Mouse (Mus musculus): Measurements from ENCODE around the gene Camta1. TPM values are rescaled to one million over a fixed set of nuclear protein-coding genes. Genes with fewer than 3 reads are reported as not detected.

Gene Camta1
- total RNA-seq, 2 experiments from 2014 or later: 91.0 to 104 TPM

GRCm38 (mm10) chr4:151516998-151517799 lies 344.5 kb downstream of the Camta1 start:
- no peak for DNase-seq

GRCm38 (mm10) chr4:151515316-151515715 lies 346.4 kb downstream of the Camta1 start:
- DNase-seq: no peak

GRCm38 (mm10) chr4:151511092-151511491 lies 350.6 kb downstream of the Camta1 start:
- no peak for DNase-seq

- DNase-seq: no peak
These were observed 351.3 kb downstream of the Camta1 start for GRCm38 (mm10) chr4:151510417-151510816.

GRCm38 (mm10) chr4:151506701-151507100 lies 355.0 kb downstream of the Camta1 start:
- DNase-seq: no peak

GRCm38 (mm10) chr4:151498481-151499276 lies 363.0 kb downstream of the Camta1 start:
- no peak for DNase-seq

GRCm38 (mm10) chr4:151496581-151496980 lies 365.1 kb downstream of the Camta1 start:
- DNase-seq: no peak

GRCm38 (mm10) chr4:151495276-151495882 lies 366.3 kb downstream of the Camta1 start:
- DNase-seq: no peak

- no peak for DNase-seq
These were observed 368.9 kb downstream of the Camta1 start for GRCm38 (mm10) chr4:151492786-151493185.

- DNase-seq: no peak
These were observed 377.7 kb downstream of the Camta1 start for GRCm38 (mm10) chr4:151483977-151484313.

GRCm38 (mm10) chr4:151483299-151483976 lies 378.2 kb downstream of the Camta1 start:
- DNase-seq: no peak

- DNase-seq: no peak
These were observed 380.7 kb downstream of the Camta1 start for GRCm38 (mm10) chr4:151480928-151481327.

GRCm38 (mm10) chr4:151477950-151478349 lies 383.7 kb downstream of the Camta1 start:
- DNase-seq: no peak

- no peak for DNase-seq
These were observed 386.7 kb downstream of the Camta1 start for GRCm38 (mm10) chr4:151474895-151475470.

GRCm38 (mm10) chr4:151471886-151472285 lies 389.8 kb downstream of the Camta1 start:
- DNase-seq: no peak

- no peak for DNase-seq
These were observed 393.3 kb downstream of the Camta1 start for GRCm38 (mm10) chr4:151468381-151468780.

GRCm38 (mm10) chr4:151458686-151459085 lies 403.0 kb downstream of the Camta1 start:
- DNase-seq: no peak

- no peak for DNase-seq
These were observed 407.1 kb downstream of the Camta1 start for GRCm38 (mm10) chr4:151454611-151455010.

GRCm38 (mm10) chr4:151454065-151454464 lies 407.6 kb downstream of the Camta1 start:
- DNase-seq: no peak

- no peak for DNase-seq
These were observed 409.8 kb downstream of the Camta1 start for GRCm38 (mm10) chr4:151451885-151452284.

- DNase-seq: no peak
These were observed 411.7 kb downstream of the Camta1 start for GRCm38 (mm10) chr4:151449981-151450380.

GRCm38 (mm10) chr4:151448341-151448740 lies 413.3 kb downstream of the Camta1 start:
- DNase-seq: no peak

Measured in gastrocnemius, postnatal 25 days (tissue).